Mouse (Mus musculus) heart, embryonic 14.5 days (tissue): ENCODE data around the gene Cpeb3. TPM values are rescaled to one million over a fixed set of nuclear protein-coding genes. Genes with fewer than 3 reads are reported as not detected.

ENCODE experiments used
- ATAC-seq: fragments of 200-750 bp; cut with Nextera tagmentation; 2 replicates; pipeline ENCODE4 v1.8.0; 2017; ENCODE audit warnings: low read depth, moderate TSS enrichment; ENCODE audit not compliant: insufficient number of reproducible peaks, insufficient read depth, low FRiP score
- H3K27ac ChIP-seq, 2 experiments: fragments of 200-500 bp in 1 of 2; fragments of 300-500 bp in 1 of 2; sonication (generic) in 1 of 2; replicated peaks in 1 of 2; 2 replicates each; pipeline ENCODE4 v1.5.1; 2012 to 2014; ENCODE audit warnings: low read depth in 2 of 2, low read length in 2 of 2, control low read depth in 1 of 2, mild to moderate bottlenecking in 1 of 2, mixed read lengths in 1 of 2; ENCODE audit not compliant: control insufficient read depth in 1 of 2, insufficient read depth in 1 of 2
- H3K27me3 ChIP-seq: fragments of 300-500 bp; sonication (generic); 2 replicates; pipeline ENCODE4 v1.6.1; 2014; ENCODE audit warnings: mild to moderate bottlenecking, low read length, control low read depth; ENCODE audit not compliant: control insufficient read depth, insufficient read depth
- H3K36me3 ChIP-seq: fragments of 300-500 bp; sonication (generic); 2 replicates; pipeline ENCODE4 v1.6.1; 2014; ENCODE audit warnings: mild to moderate bottlenecking, control low read depth, low read length, mixed read lengths; ENCODE audit not compliant: control insufficient read depth, insufficient read depth
- H3K4me1 ChIP-seq, 2 experiments: fragments of 200-500 bp in 1 of 2; fragments of 300-500 bp in 1 of 2; sonication (generic) in 1 of 2; 2 replicates each; pipeline ENCODE4 v1.6.1; 2012 to 2014; ENCODE audit warnings: low read length in 2 of 2, control low read depth in 1 of 2, mixed read lengths in 1 of 2; ENCODE audit not compliant: control insufficient read depth in 2 of 2, insufficient read depth in 2 of 2
- H3K4me2 ChIP-seq: fragments of 300-500 bp; sonication (generic); 2 replicates; pipeline ENCODE4 v1.6.1; 2014; ENCODE audit warnings: mild to moderate bottlenecking, low read length
- H3K4me3 ChIP-seq, 2 experiments: fragments of 200-500 bp in 1 of 2; fragments of 300-500 bp in 1 of 2; sonication (generic) in 1 of 2; 2 replicates each; pipeline ENCODE4 v1.5.1; 2012 to 2014; ENCODE audit warnings: low read length in 2 of 2, mild to moderate bottlenecking in 2 of 2, control low read depth in 1 of 2, low read depth in 1 of 2, moderate library complexity in 1 of 2; ENCODE audit not compliant: control insufficient read depth in 1 of 2, insufficient read depth in 1 of 2
- H3K9ac ChIP-seq: fragments of 300-500 bp; sonication (generic); 2 replicates; pipeline ENCODE4 v1.6.1; 2014; ENCODE audit warnings: mild to moderate bottlenecking, low read length
- H3K9me3 ChIP-seq: fragments of 300-500 bp; sonication (generic); 2 replicates; pipeline ENCODE4 v1.6.1; 2016; ENCODE audit warnings: low read length, control low read depth; ENCODE audit not compliant: control insufficient read depth
- WGBS: fragments of 180-500 bp; shearing (Covaris S2); extraction: QIAGEN DNeasy Blood & Tissue Kit; methylation state at CpG from one replicate; pipeline ENCODE4 v1.1.7; 2014; 5-methylcytosine and 5-hydroxymethylcytosine counted together
- polyA plus RNA-seq: library from polyadenylated mRNA; unstranded; fragments of >200 nt; fragmentation: Nextera tagmentation; extraction: Ambion mirVana; gene quantifications from 2 replicates; pipeline ENCODE4 v1.2.1, GENCODE M21; 2014

Gene Cpeb3
- polyA plus RNA-seq, 1 experiment from 2014 or later, result 8.8 TPM

DNA sequence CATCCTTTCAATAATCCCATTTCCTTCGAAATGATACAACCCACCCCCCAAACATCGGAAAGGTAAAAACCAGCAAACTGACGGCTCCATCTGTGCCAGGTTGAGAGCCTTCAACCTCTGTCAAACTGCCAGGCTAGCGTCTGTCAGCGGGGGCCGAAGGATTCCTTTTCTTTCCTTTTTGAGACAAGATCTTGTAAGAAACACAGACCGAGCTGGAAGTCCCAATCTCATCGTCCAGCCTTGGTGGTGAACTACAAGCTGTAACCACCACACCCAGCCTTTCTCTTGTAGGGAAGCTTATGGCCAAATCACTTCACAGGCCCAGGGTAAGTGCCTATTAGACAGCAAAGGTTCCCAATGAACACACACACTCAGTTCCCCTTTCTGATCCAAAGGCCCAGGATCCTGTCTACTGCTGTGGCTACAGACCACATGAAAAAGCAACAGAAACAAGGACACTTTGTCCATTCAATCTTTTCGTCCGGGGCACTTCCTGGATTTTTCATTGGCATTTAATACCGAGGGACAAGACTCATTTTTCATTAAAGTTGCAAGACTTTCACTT, 35.8 kb downstream of the Cpeb3 start:
- WGBS, result 49% methylated on average over 11 of the region's 11 CpGs
- Histone ChIP-seq H3K27me3 (no peaks in the 10 kb centered on the region), H3K4me1 (no peaks in the 10 kb centered on the region), H3K9ac (peak overlapping the region; percentile 95), H3K27ac (peak overlapping the region; percentile 80 to 93), H3K4me2 (peak overlapping the region; percentile 94), H3K4me3 (peak overlapping the region; percentile 91 to 92), H3K9me3 (no peaks in the 10 kb centered on the region), H3K36me3 (peaks cover 8% of the 10 kb centered on the region; the same call in 1 of the 2 replicates)
- no peak for ATAC-seq

DNA sequence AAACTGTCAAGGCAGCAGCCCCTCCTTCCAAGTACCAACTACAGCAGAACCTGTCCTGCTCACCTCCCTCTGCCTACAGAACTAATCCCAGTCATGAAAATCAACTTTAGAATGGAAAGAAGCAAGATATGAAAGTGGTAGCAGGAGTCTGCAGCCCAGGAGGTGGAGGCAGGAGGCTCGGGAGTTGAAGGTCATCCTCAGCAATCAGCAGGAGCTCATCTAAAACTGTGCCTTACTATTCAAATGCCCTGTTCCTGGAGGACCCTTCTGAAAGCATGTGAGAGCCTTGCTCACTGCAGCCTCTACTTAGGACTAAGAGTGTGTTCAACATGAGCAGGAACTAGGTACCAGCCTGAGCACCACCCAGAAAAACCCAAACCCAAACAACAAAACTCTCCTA, 36.3 kb downstream of the Cpeb3 start:
- no peaks in the 10 kb centered on the region for H3K27me3 ChIP-seq
- peak overlapping the region; percentile 91 to 92 for H3K4me3 ChIP-seq
- no peaks in the 10 kb centered on the region for H3K4me1 ChIP-seq
- H3K9me3 ChIP-seq, result no peaks in the 10 kb centered on the region
- ATAC-seq, result no peak
- peak overlapping the region; percentile 95 for H3K9ac ChIP-seq
- H3K27ac ChIP-seq, result peak overlapping the region; percentile 80 to 93
- WGBS, result 9% methylated on average over 1 of the region's 1 CpGs
- peak overlapping the region; percentile 94 for H3K4me2 ChIP-seq
- peaks cover 8% of the 10 kb centered on the region; the same call in 1 of the 2 replicates for H3K36me3 ChIP-seq

DNA sequence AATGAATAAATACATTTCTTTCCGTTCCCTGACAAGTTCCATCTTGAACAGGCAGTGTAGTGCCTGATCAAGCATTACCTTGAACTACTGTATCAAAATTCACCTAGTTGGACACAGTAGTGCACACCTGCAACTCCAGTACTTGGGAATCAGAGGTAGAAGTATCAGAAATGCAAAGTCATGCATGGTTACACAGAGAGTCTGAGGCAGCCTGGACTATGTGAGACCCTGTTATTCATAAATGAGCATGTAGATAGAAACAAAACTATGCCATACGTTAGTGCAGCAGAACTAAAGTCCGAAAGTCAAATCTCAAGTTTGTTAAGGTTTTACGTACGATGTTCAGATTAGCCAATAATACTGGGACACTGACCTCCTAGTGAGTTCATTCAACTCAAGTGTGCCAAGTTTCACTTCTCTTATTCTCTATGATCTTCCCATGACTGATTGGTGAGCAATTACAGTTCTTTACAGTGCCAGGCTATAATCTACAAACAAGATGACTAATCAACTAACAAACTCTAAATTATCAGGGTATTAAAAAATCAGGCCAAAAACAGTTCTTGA, 51.5 kb downstream of the Cpeb3 start:
- H3K27me3 ChIP-seq, result no peaks in the 10 kb centered on the region
- H3K27ac ChIP-seq, result no peak overlapping the region
- no peak overlapping the region for H3K4me3 ChIP-seq
- no peaks in the 10 kb centered on the region for H3K9me3 ChIP-seq
- H3K4me2 ChIP-seq, result no peak overlapping the region
- WGBS, result 92% methylated on average over 5 of the region's 5 CpGs
- peaks cover 0 to 4% of the 10 kb centered on the region in 2 experiments; a peak in 2 of 4 replicates for H3K4me1 ChIP-seq
- no peak overlapping the region for H3K9ac ChIP-seq
- no peaks in the 10 kb centered on the region for H3K36me3 ChIP-seq
- ATAC-seq, result no peak

DNA sequence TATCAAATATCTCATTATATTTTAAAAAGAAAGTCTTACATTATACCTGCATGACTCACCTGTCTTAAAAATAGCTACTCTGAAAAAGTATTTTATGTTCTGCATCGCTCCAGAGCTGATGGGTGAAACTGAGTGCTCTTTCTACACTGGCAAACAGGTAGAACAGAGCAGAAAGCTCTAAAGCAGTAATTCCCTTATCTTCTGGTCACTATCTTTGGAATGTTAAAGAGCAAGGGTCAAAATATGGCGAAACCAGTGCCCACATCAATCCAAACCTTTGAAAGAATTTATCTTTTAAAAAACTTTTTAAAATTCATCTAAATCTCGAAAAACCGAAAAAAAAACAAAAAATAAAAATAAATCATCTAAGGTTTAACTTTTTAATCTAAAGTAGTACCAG, 52.4 kb downstream of the Cpeb3 start:
- Histone ChIP-seq H3K27me3 (no peaks in the 10 kb centered on the region), H3K4me1 (peaks cover 0 to 4% of the 10 kb centered on the region in 2 experiments; a peak in 2 of 4 replicates), H3K27ac (no peak overlapping the region), H3K4me2 (no peak overlapping the region), H3K9ac (no peak overlapping the region), H3K9me3 (no peaks in the 10 kb centered on the region), H3K36me3 (no peaks in the 10 kb centered on the region), H3K4me3 (no peak overlapping the region)
- WGBS, result 71% methylated on average over 4 of the region's 4 CpGs
- no peak for ATAC-seq

DNA sequence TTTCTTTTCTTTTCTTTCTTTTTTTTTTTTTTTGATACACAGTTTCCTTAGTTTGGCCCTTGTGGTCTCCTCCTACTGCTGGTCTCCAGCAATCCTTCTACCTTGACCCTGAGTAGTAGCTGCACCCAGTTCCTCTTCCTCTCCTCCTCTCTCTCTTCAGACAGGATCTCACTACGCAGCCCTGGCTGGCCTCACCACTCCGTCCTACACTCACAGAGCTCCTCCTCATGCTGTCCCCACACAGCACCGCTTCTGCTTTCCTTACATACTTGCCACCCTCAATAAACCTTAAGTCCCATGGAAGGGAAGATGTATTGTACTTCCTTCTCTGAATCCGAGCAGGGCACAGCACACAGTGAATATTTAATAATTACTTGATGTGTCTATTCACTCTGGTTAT, 61.3 kb downstream of the Cpeb3 start:
- 52% methylated on average over 4 of the region's 4 CpGs for WGBS
- Histone ChIP-seq H3K27me3 (no peaks in the 10 kb centered on the region), H3K9ac (no peak overlapping the region; the same call in 1 of the 2 replicates), H3K4me3 (no peak overlapping the region), H3K4me2 (no peak overlapping the region), H3K27ac (no peak overlapping the region), H3K9me3 (no peaks in the 10 kb centered on the region), H3K36me3 (no peaks in the 10 kb centered on the region), H3K4me1 (peaks cover 7 to 33% of the 10 kb centered on the region in 2 experiments)
- ATAC-seq, result no peak

DNA sequence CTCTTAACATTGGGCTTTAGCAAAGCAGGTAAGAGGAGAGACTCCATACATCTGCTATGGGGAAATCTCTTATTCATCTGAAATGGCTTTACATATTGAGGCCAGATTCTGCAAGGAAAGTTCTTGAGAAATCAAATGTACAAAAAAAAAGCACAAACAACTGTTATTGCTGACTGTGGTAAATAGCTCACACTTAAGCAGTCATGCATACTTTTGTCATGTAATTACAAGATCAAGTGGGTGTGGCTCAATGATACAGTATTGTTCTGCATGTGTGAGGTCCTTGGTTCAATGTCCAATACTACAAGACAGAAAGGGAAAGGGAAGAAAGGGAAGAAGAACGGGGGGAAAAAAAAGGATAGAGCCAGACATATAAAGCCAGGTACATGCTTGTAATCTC, 62.6 kb downstream of the Cpeb3 start:
- no peaks in the 10 kb centered on the region for H3K27me3 ChIP-seq
- H3K9me3 ChIP-seq, result no peaks in the 10 kb centered on the region
- H3K9ac ChIP-seq, result no peak overlapping the region
- H3K36me3 ChIP-seq, result no peaks in the 10 kb centered on the region
- peak overlapping the region in 1 of 2 experiments; percentile 6; a peak in 2 of 4 replicates for H3K27ac ChIP-seq
- no peak overlapping the region for H3K4me3 ChIP-seq
- no peak for ATAC-seq
- no peak overlapping the region for H3K4me2 ChIP-seq
- WGBS, result 77% methylated on average over 1 of the region's 1 CpGs
- H3K4me1 ChIP-seq, result peaks cover 9 to 40% of the 10 kb centered on the region in 2 experiments

DNA sequence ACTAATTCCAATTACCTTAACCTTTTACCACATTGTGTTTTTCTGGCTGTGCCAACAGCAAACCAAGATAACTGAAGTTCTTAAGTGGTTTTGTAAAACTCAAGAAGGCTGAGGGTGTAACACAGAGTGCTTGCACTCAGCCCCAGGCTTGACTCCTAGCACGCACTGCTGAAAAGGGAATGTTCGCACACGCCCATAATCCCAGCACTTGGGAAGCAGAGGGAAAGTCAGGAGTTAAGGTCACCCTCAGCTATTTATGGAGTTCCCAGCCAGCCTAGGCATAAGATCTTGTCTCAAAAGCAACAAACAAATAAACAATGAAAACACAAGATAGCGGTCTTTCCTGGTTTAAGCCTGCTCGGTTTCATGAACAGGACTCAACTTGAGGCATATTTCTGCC, 63.0 kb downstream of the Cpeb3 start:
- ATAC-seq, result no peak
- H3K9ac ChIP-seq, result no peak overlapping the region
- no peak overlapping the region for H3K4me3 ChIP-seq
- WGBS, result 62% methylated on average over 5 of the region's 5 CpGs
- H3K27ac ChIP-seq, result peak overlapping the region in 1 of 2 experiments; percentile 6; a peak in 2 of 4 replicates
- no peaks in the 10 kb centered on the region for H3K9me3 ChIP-seq
- H3K4me2 ChIP-seq, result no peak overlapping the region
- no peaks in the 10 kb centered on the region for H3K27me3 ChIP-seq
- peaks cover 11 to 39% of the 10 kb centered on the region in 2 experiments for H3K4me1 ChIP-seq
- no peaks in the 10 kb centered on the region for H3K36me3 ChIP-seq

DNA sequence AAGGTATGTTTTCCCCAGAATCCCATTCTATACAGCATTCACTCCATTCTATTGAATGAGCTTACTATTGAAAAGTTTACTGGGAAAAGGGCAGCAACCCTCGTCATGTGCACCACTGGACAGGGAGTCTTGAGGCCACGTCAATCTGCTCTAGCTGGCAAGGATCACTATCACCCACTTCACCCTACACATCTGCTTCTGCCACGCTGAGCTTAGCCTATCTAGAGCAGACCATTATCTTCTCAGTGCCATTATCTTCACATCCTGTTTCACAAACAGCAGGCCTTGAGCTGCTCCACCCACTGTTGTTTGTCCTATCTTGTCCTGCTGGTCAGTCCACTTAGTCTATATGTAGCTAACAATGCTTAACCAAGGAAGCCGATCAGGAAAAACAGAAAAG, 66.8 kb downstream of the Cpeb3 start:
- 24% methylated on average over 4 of the region's 4 CpGs for WGBS
- Histone ChIP-seq H3K4me3 (no peak overlapping the region), H3K27me3 (no peaks in the 10 kb centered on the region), H3K9ac (no peak overlapping the region), H3K9me3 (no peaks in the 10 kb centered on the region), H3K4me2 (no peak overlapping the region), H3K36me3 (no peaks in the 10 kb centered on the region), H3K27ac (no peak overlapping the region), H3K4me1 (peaks cover 5 to 18% of the 10 kb centered on the region in 2 experiments)
- no peak for ATAC-seq
